Mouse (Mus musculus): ENCODE results near the gene Tlx1.

DNA sequence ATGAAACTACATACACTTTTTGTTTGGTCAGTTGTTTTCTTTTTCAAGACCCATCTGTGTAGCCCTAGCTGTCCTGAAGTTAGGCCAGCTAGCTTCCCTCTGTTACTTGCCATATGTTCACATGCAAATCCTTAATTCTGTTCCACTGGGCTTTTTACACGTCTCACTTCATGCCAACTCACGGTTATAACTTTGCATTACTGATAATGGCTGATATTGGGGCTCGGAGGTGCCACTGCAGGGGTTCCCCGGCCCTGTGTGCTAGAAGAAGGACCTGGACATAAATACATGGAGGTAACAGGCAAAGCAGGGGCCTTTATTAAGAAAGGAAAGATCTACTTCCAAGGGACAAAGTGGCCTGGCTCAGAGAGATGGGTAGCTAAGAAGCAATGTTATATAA, 29.0 kb downstream of the Tlx1 start:
- TF ChIP-seq CTCF (IDR thresholded peaks at IDR 0.05; ENCODE audit: low read depth) (no peak), EP300 (IDR thresholded peaks at IDR 0.05; ENCODE audit: low read depth) (no peak)

Measured in liver, embryonic 14.5 days (tissue).